Mouse (Mus musculus): ENCODE measurements at regions not wholly inside any gene's neighbourhood (a gene's known extent, or its start where the extent isn't known, plus 50 kb on each side); places are given as distances from the start of the nearest gene placed in this dataset.
A peak's percentile ranks its signal among the peaks of the same experiment; 100 is the strongest.

- DNase-seq, result no peak
Measured at GRCm38 (mm10) chr12:77986738-77987137, 207.3 kb upstream of the Gm6657 start.

- no peak for DNase-seq
Measured at GRCm38 (mm10) chr12:77989766-77990165, 204.3 kb upstream of the Gm6657 start.

GRCm38 (mm10) chr12:77991627-77992026, 202.4 kb upstream of the Gm6657 start:
- no peak for DNase-seq

- DNase-seq, result no peak
Measured at GRCm38 (mm10) chr12:77994176-77994575, 199.9 kb upstream of the Gm6657 start.

- no peak for DNase-seq
Measured at GRCm38 (mm10) chr12:77997916-77998315, 196.1 kb upstream of the Gm6657 start.

- no peak for DNase-seq
Measured at GRCm38 (mm10) chr12:78000401-78000800, 193.6 kb upstream of the Gm6657 start.

GRCm38 (mm10) chr12:78001846-78002245, 192.2 kb upstream of the Gm6657 start:
- DNase-seq, result no peak

GRCm38 (mm10) chr12:78033766-78034165, 160.3 kb upstream of the Gm6657 start:
- DNase-seq, result no peak

GRCm38 (mm10) chr12:78046582-78046981, 147.5 kb upstream of the Gm6657 start:
- no peak for DNase-seq

GRCm38 (mm10) chr12:78055956-78056355, 138.1 kb upstream of the Gm6657 start:
- DNase-seq, result peak; percentile 57

- no peak for DNase-seq
Measured at GRCm38 (mm10) chr12:78057166-78057565, 136.9 kb upstream of the Gm6657 start.

- DNase-seq, result no peak
Measured at GRCm38 (mm10) chr12:78059965-78060364, 134.1 kb upstream of the Gm6657 start.

GRCm38 (mm10) chr12:78066024-78066423, 128.0 kb upstream of the Gm6657 start:
- DNase-seq, result no peak

GRCm38 (mm10) chr12:78072935-78073334, 121.1 kb upstream of the Gm6657 start:
- DNase-seq, result no peak

- no peak for DNase-seq
Measured at GRCm38 (mm10) chr12:78074290-78074802, 119.7 kb upstream of the Gm6657 start.

- no peak for DNase-seq
Measured at GRCm38 (mm10) chr12:78077285-78077684, 116.8 kb upstream of the Gm6657 start.

- DNase-seq, result no peak
Measured at GRCm38 (mm10) chr12:78082163-78082562, 111.9 kb upstream of the Gm6657 start.

GRCm38 (mm10) chr12:78086016-78086415, 108.0 kb upstream of the Gm6657 start:
- DNase-seq, result peak; percentile 20

GRCm38 (mm10) chr12:78087921-78088320, 106.1 kb upstream of the Gm6657 start:
- DNase-seq, result no peak

- no peak for DNase-seq
Measured at GRCm38 (mm10) chr12:78094471-78094870, 99.6 kb upstream of the Gm6657 start.

- DNase-seq, result no peak
Measured at GRCm38 (mm10) chr12:78095352-78095751, 98.7 kb upstream of the Gm6657 start.

GRCm38 (mm10) chr12:78095916-78096315, 98.1 kb upstream of the Gm6657 start:
- no peak for DNase-seq

GRCm38 (mm10) chr12:78097119-78097518, 96.9 kb upstream of the Gm6657 start:
- DNase-seq, result no peak

GRCm38 (mm10) chr12:78097692-78098091, 96.3 kb upstream of the Gm6657 start:
- DNase-seq, result no peak

GRCm38 (mm10) chr12:78098765-78099194, 95.3 kb upstream of the Gm6657 start:
- peak; percentile 7 for DNase-seq

Data from adrenal gland, postnatal 14 days (tissue).